ENCODE assay signal across 23 mouse cellular contexts in genomic region chr1:174788617-174789016, GRCm38 (mm10).
A peak's percentile ranks its signal among the peaks of the same experiment; 100 is the strongest.
DNase-seq lines count a peak whose midpoint lies in the region; ATAC-seq and TF ChIP-seq lines count a peak whose summit lies in the region.
"Had no signal": no experiment of that assay in that cellular context is flagged by ENCODE, and none has a peak within 500 bp of the region (broad histone marks: within the 10 kb centered on the region; RNA-seq: fewer than 3 reads in every experiment).

No protein-coding gene starts in this region.

- no peak for TF ChIP-seq CTCF in CH12.LX (conservative IDR thresholded peaks at IDR 0.05 in 1 of 2, IDR thresholded peaks at IDR 0.05 in 1 of 2; ENCODE audit: low read depth in 2 of 2, low read length in 2 of 2)
- no peak for TF ChIP-seq CTCF in MEL (IDR thresholded peaks at IDR 0.05 in 2 of 3, conservative IDR thresholded peaks at IDR 0.05 in 1 of 3; ENCODE audit: control insufficient read depth in 1 of 3, insufficient read depth in 1 of 3, low read depth in 2 of 3, low read length in 3 of 3, poor library complexity in 1 of 3, severe bottlenecking in 1 of 3)
- no peak for TF ChIP-seq CTCF in midbrain, postnatal 0 days (IDR thresholded peaks at IDR 0.05)

- H3K9ac ChIP-seq in CH12.LX (ENCODE audit: insufficient read depth, low read depth): no peak overlapping the region
- no peak overlapping the region for H3K9ac ChIP-seq in ES-E14 (ENCODE audit: insufficient read depth, low read depth, low read length, poor library complexity, severe bottlenecking)
- H3K9ac ChIP-seq in MEL (ENCODE audit: control insufficient read depth, low read depth, low read length, poor library complexity, severe bottlenecking): no peak overlapping the region
- no peak overlapping the region for H3K9ac ChIP-seq in midbrain, postnatal 0 days (replicated peaks; ENCODE audit: low read length, poor library complexity, severe bottlenecking)

- H3K36me3 ChIP-seq in CH12.LX (replicated peaks in 1 of 2; ENCODE audit: control insufficient read depth in 1 of 2, insufficient read depth in 1 of 2, low read length in 1 of 2) (no peaks in the 10 kb centered on the region), ES-E14 (ENCODE audit: control insufficient read depth, insufficient read depth, low read length, poor library complexity, severe bottlenecking) (no peaks in the 10 kb centered on the region), MEL (ENCODE audit: control insufficient read depth in 1 of 2, insufficient read depth in 2 of 2, low read length in 2 of 2) (no peaks in the 10 kb centered on the region)
- H3K36me3 ChIP-seq in midbrain, postnatal 0 days (ENCODE audit: insufficient read depth, low read length): no peaks in the 10 kb centered on the region
- H3K36me3 ChIP-seq: G1E had no signal

- no peaks in the 10 kb centered on the region for H3K4me1 ChIP-seq in CH12.LX (ENCODE audit: control insufficient read depth in 1 of 2, insufficient read depth in 2 of 2)
- H3K4me1 ChIP-seq in ES-E14 (ENCODE audit: control insufficient read depth in 2 of 2, insufficient read depth in 2 of 2, low read length in 2 of 2, poor library complexity in 1 of 2): no peaks in the 10 kb centered on the region
- H3K4me1 ChIP-seq in MEL (ENCODE audit: control insufficient read depth in 1 of 2, insufficient read depth in 2 of 2, low read length in 2 of 2): no peaks in the 10 kb centered on the region
- H3K4me1 ChIP-seq in midbrain, postnatal 0 days (ENCODE audit: insufficient read depth, low read length): no peaks in the 10 kb centered on the region

- TF ChIP-seq POLR2A in CH12.LX (IDR thresholded peaks at IDR 0.05; ENCODE audit: low read depth, low read length): no peak
- no peak for TF ChIP-seq POLR2A in MEL (IDR thresholded peaks at IDR 0.05; ENCODE audit: control insufficient read depth in 1 of 2, insufficient read depth in 1 of 2, low read depth in 1 of 2, low read length in 2 of 2, poor library complexity in 1 of 2)

- DNase-seq in CH12.LX (ENCODE audit: extremely low read depth) (no peak), ES-E14 (ENCODE audit: low read depth, low spot score) (no peak), MEL (ENCODE audit: low read depth, low spot score) (no peak)
- no peak for DNase-seq in midbrain, postnatal 0 days (ENCODE audit: low spot score)
- no peak for DNase-seq in cerebellum, postnatal 14 days
- DNase-seq in embryo, embryonic 11 days: no peak
- DNase-seq: adrenal gland, adult 2 months; adrenal gland, adult 8-10 months; adrenal gland, postnatal 10 days; adrenal gland, postnatal 14 days; adrenal gland, postnatal 25 days; adrenal gland, postnatal 36 days; B cell, adult 2 months; cerebellum, adult 11 months; cerebellum, adult 11-12 months; cerebellum, adult 18-20 months; cerebellum, adult 2 months; cerebellum, adult 8-10 months; cerebellum, adult 9-10 months had no signal

- H3K79me2 ChIP-seq in CH12.LX (replicated peaks; ENCODE audit: control insufficient read depth, extremely low read depth, insufficient read depth, poor library complexity, severe bottlenecking) (no peaks in the 10 kb centered on the region), MEL (ENCODE audit: control insufficient read depth, insufficient read depth, low read length, poor library complexity) (no peaks in the 10 kb centered on the region)

- in situ Hi-C loops in CH12.LX (cut with MboI; ENCODE audit: low pct_ligation_motif_present, low pct_unique_long_range_greater_than_20kb, low sequenced_read_pairs): no loop called here
- in situ Hi-C loops in ES-E14 (cut with MboI; ENCODE audit: low sequenced_read_pairs in 2 of 2, unreplicated experiment in 2 of 2): no loop called here

- dilution Hi-C loops in CH12.LX (cut with MboI; ENCODE audit: extremely low pct_ligation_motif_present, extremely low pct_unique_long_range_greater_than_20kb, low sequenced_read_pairs): no loop called here

- TF ChIP-seq EP300 in CH12.LX (IDR thresholded peaks at IDR 0.05; ENCODE audit: low read length): no peak
- TF ChIP-seq EP300 in MEL (IDR thresholded peaks at IDR 0.05; ENCODE audit: low read depth in 1 of 2, low read length in 2 of 2): no peak

- H3K4me2 ChIP-seq in CH12.LX (ENCODE audit: insufficient read depth, low read depth, poor library complexity, severe bottlenecking): no peak overlapping the region
- H3K4me2 ChIP-seq in midbrain, postnatal 0 days (ENCODE audit: low read depth, low read length, poor library complexity, severe bottlenecking): no peak overlapping the region

- ATAC-seq in midbrain, postnatal 0 days (ENCODE audit: low FRiP score): no peak
- ATAC-seq: activated CD4-positive, CD25-positive, alpha-beta regulatory T cell, adult 4 months; CD4-positive, CD25-positive, alpha-beta regulatory T cell, adult 4 months; Patski had no signal

- no peaks in the 10 kb centered on the region for H3K9me3 ChIP-seq in CH12.LX (replicated peaks; ENCODE audit: low read length)
- H3K9me3 ChIP-seq in ES-E14 (ENCODE audit: control insufficient read depth, insufficient read depth, low read depth, low read length): no peaks in the 10 kb centered on the region
- H3K9me3 ChIP-seq in MEL (replicated peaks; ENCODE audit: insufficient read depth, low read length): no peaks in the 10 kb centered on the region
- no peaks in the 10 kb centered on the region for H3K9me3 ChIP-seq in midbrain, postnatal 0 days (ENCODE audit: low read length)

- H3K4me3 ChIP-seq in CH12.LX (replicated peaks in 1 of 3; ENCODE audit: low read depth in 2 of 3, low read length in 2 of 3, poor library complexity in 1 of 3): no peak overlapping the region
- no peak overlapping the region for H3K4me3 ChIP-seq in ES-E14 (ENCODE audit: insufficient read depth in 1 of 2, low read depth in 1 of 2, low read length in 2 of 2, poor library complexity in 1 of 2, severe bottlenecking in 1 of 2)
- no peak overlapping the region for H3K4me3 ChIP-seq in MEL (ENCODE audit: control insufficient read depth in 1 of 2, insufficient read depth in 1 of 2, low read depth in 2 of 2, low read length in 2 of 2)
- no peak overlapping the region for H3K4me3 ChIP-seq in midbrain, postnatal 0 days (ENCODE audit: low read depth, low read length)

- H3K27ac ChIP-seq in CH12.LX (ENCODE audit: insufficient read depth, low read depth): no peak overlapping the region
- H3K27ac ChIP-seq in ES-E14 (ENCODE audit: insufficient read depth, low read depth, low read length, poor library complexity, severe bottlenecking): no peak overlapping the region
- H3K27ac ChIP-seq in MEL (ENCODE audit: control insufficient read depth, low read depth, low read length): no peak overlapping the region
- H3K27ac ChIP-seq in midbrain, postnatal 0 days (ENCODE audit: low read depth, low read length): no peak overlapping the region

- 91% methylated on average over 2 of the region's 2 CpGs for WGBS in midbrain, postnatal 0 days

- TF ChIP-seq RAD21 in CH12.LX (IDR thresholded peaks at IDR 0.05; ENCODE audit: low read depth, low read length) (no peak), MEL (IDR thresholded peaks at IDR 0.05; ENCODE audit: low read depth, low read length) (no peak)

- H3K27me3 ChIP-seq in CH12.LX (replicated peaks): no peaks in the 10 kb centered on the region
- no peaks in the 10 kb centered on the region for H3K27me3 ChIP-seq in MEL (ENCODE audit: control insufficient read depth in 1 of 2, insufficient read depth in 2 of 2, low read length in 2 of 2)
- H3K27me3 ChIP-seq in midbrain, postnatal 0 days (ENCODE audit: insufficient read depth, low read length): no peaks in the 10 kb centered on the region
- H3K27me3 ChIP-seq: Patski had no signal

TF ChIP-seq in CH12.LX, 34 proteins besides CTCF, POLR2A, EP300 and RAD21:
- TF ChIP-seq MAFK (IDR thresholded peaks at IDR 0.05; ENCODE audit: insufficient replicate concordance, low read length) (peak; percentile 96), SIN3A (IDR thresholded peaks at IDR 0.05; ENCODE audit: low read length) (no peak)
TF ChIP-seq in CH12.LX: peak in this region for 1.

TF ChIP-seq in ES-E14, 5 proteins besides CTCF, POLR2A, EP300 and RAD21:
- TF ChIP-seq MAFK (IDR thresholded peaks at IDR 0.05; ENCODE audit: insufficient read depth, low read depth, low read length): peak; percentile 97
- TF ChIP-seq ZC3H11A (IDR thresholded peaks at IDR 0.05; ENCODE audit: borderline replicate concordance, low read depth, low read length): no peak

TF ChIP-seq in MEL, 35 proteins besides CTCF, POLR2A, EP300 and RAD21:
- TF ChIP-seq TBP (IDR thresholded peaks at IDR 0.05; ENCODE audit: low read depth, low read length) (no peak), NRF1 (IDR thresholded peaks at IDR 0.05; ENCODE audit: insufficient read depth, low read depth, low read length, poor library complexity, severe bottlenecking) (no peak), ELF1 (IDR thresholded peaks at IDR 0.05; ENCODE audit: low read depth, low read length) (no peak), MAFK (IDR thresholded peaks at IDR 0.05; ENCODE audit: borderline replicate concordance, low read depth, low read length) (peak; percentile 91), USF1 (IDR thresholded peaks at IDR 0.05; ENCODE audit: low read depth, low read length) (no peak), JUND (IDR thresholded peaks at IDR 0.05; ENCODE audit: low read depth, low read length) (no peak)
TF ChIP-seq in MEL: peak in this region for 1.

Comparison
In these comparisons a context has a peak if more than half of its experiments do, and no peak if none do; other contexts are left out.
1. Of the 35 proteins assayed by ChIP-seq in both MEL and CH12.LX: peak only in MEL: none; only in CH12.LX: none; in both: MAFK; in neither: 34.